Mouse (Mus musculus) liver (tissue): ENCODE measurements at regions not wholly inside any gene's neighbourhood (a gene's known extent, or its start where the extent isn't known, plus 50 kb on each side); places are given as distances from the start of the nearest gene placed in this dataset.

Source experiments
- DNase-seq: peaks from one replicate; pipeline ENCODE4 v3.0.0-alpha.2; 2020; ENCODE audit warnings: mixed read lengths

DNA sequence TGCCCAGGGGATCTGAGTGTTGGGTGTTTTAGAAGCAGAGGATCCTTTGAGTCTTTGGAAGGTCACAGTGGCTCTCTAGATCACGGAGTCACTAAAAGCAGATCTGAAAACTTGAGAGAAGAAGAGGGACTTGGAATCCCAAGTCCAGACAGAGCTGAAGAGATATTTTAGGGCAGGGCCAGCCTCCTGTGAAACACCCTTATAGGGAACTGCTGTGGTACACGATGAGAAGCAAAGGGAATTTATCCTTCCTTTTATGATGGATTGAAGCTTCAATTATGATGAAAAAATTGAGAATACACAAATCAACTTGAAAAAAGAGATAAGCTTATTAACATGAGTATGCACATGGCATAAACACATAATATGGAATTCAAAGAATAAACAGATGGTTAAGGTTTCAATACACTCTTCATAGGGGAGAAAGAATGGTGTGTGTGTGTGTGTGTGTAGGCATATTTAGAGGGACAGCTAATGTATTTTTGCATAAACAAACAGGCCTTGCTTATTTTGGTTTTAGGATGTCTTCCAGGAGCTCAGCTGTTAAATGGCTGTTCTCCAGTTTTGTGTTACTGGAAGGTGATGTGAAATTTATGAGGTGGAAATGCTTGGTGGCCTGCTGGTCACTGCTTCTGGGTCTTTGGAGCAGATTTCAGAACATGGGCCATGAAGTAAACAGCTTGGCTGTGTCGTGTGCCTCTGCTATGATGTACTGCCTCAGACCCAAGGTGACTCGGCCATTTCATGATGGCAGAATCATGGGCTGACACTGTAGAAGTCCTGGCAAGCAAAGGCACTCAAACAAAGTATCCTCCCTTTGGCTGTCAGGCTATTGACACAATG, 190.1 kb downstream of the Phlda1 start:
- no peak for DNase-seq

DNA sequence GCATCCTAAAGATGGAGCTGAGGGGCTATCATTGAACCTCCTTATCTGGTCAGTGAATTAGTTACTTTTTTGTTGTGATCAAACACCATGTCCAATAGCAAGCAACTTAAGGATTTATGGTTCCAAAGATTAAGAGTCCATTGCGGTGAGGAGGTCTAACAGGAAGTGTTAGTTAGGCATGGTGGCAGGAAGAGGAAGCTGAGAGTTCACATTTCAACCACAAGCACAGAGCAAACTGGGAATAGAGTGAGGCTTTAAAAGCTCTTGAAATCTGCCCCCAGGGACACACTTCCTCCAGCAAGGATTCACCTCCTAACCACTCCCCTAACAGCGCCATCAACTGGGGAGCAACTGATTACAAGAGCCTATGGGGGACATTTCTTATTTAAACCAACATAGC, 190.9 kb downstream of the Phlda1 start:
- no peak for DNase-seq

DNA sequence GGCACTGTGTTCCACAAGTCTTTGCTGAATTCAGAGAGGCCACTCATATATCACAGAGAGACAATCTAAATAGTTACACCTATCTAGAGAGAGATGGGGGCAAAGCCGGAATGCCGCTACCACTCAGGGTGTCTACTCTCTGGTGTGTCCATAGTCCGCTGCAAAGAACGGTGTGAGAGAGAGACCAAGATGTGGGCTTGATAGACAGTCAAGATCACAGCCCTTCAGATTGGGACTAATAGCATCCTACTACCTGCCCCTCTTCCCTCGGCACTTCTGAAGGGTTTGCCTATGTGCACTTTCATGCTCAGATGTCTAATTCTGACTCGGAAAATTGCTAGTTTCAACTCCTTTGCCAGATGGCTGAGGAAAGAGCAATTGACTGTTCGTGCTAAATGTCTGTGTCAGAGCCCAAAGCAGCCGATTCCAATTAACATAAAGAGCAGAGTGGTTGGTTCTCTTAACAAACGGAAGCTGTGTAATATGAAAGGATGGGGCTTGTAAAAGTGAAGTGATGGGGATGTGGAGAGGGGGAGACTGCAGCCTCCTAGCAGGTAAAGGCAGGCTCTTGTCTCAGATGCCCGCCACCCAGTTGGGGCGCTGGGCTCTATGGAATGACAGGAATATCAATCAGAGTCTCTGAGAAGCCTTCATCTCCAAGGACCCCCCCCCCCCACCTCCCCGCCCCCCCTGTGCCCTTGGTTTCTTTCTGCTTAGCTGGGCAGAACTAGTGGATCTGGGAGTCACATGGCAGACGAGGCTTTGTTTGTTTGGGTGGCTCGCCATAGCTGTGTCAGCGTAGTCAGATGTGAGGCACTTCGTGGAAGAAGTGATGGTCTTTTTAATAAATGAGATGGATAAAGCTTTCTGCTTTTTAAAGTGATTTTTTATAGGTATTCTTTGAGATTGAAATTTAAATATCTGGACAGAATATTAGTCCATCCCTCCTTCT, 193.7 kb downstream of the Phlda1 start:
- no peak for DNase-seq

DNA sequence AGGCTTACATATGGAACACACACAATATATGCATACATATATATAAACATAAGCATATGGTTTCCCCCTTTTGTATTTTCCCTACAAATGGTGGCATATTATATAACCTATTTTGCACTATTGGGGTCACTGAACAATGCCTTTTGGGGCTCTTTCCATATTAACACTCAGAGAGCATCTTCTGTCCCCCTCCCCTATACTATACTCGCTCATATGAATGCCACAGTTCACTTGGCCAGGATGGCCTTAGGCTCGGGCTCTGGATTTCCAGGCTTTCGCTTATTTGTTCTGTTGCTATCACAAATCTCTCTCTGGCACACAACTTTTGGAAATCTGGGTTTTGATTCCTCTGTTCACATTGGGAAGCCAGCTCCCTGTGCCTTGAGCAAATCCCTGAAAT, 194.5 kb downstream of the Phlda1 start:
- no peak for DNase-seq

DNA sequence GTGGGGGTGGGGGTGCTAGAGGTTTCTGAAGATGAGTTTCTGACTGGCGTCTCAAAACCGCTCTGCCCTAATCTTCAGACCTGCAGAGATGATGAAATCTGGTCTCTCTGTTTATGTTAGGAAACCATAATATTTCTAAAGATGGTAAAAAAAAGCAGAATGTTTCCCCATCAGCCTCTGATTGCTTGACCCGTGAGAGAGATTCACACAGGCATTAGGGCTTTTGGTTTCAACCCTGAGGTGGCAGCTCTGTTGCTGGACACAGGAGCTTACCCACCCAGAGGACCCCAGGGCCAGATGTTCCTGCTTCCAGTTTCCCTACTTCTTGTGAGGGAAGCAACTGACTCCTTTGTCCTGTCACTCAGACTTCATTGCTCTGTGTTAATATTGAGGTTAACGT, 195.1 kb downstream of the Phlda1 start:
- no peak for DNase-seq

DNA sequence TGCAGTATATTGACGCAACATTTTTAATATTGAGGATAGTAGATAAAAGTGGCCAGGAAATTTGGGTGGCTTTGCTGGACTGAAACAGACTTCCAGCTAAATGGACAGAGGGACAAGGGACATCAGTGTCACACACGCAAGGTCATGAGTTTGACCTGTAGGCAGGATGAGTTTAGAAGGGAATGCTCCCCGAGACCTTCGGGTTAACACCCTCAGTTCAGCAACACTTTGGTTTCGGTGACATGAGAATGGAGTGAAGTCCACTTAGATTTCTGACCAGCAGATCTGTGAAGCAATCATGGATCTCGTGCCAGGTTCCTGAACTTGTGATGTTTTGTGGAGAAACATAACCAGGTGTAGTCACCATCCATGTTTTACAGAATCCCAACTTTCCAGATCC, 196.3 kb downstream of the Phlda1 start:
- no peak for DNase-seq

DNA sequence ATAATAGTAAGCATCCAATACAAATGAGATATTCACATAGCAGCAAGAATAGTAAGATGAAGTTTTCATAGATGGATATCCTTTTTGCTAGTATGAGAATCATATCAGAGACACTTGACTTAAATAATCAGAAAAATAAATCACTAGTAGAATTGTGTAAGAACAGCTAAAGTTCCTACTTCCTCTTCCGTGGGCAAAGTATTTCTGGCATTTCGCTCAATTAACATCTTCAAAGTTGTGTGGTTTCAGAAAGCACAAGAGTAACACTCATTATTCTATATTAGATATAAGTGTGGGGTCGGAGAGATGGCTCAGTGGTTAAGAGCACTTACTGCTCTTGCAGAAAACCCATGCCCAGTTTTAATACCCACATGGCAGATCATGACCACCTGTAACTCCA, 197.4 kb downstream of the Phlda1 start:
- no peak for DNase-seq

DNA sequence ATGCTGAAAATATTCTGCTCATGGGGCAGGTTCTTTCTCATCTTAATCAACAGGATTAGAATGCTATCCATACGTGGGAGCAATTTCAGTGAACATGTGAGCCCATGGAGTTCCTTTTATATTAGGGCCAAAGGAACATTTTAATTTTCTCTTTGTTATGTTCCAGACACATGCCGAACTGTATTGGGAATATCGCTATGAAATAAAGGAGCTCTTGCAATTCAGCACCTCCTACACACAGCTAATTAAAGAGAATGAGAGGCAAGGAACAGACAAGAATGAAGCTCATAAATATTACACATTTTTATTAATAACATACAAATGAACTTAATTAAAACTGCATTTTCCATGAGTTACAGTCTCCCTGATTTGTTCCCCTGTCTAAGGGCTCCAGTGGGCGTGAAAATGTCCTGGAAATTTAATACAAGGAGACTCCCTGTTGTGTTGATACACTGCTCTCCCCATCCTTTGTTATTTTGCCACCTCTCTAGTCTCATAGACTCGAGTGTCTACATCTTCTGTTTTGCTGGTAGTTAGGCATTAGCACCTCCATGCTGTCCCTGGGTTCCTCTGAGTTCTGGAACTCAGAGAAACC, 205.5 kb downstream of the Phlda1 start:
- no peak for DNase-seq

DNA sequence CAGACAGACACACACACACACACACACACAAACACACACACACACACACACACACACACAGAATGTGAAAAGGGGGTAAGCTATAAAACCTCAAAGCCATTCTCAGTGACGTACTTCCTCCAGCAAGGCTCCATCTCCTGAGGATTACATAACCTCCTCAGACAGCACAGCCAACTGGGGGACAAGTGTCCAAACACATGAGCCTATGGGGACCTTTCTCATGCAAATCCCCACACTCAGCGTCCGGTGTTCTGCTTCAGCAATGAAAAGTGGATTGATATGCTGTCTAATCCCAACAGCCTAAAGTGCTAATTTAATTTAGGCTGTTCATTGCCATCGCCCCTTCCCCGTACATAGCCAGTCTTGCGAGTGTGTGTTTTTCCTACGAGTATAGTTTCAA, 206.9 kb downstream of the Phlda1 start:
- DNase-seq = no peak

DNA sequence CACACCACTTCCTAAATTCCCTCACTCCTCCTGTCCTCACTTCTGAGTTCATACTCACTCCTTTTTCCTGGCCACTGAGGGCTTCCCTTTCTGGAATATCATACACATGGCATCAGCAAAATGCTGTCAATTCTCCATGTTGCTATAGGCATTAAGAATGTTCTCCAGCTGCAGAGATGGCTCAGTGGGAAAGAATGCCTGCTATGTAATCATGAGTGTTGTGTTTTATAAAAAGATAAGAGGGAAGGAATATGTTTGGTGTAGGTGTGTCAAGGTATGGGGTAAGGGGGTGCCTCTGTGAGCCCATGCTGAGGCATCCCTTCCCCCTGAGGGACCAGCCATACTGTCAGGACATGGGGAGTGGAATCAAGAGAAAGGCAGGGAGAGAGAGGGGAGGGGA, 207.6 kb downstream of the Phlda1 start:
- DNase-seq = no peak

DNA sequence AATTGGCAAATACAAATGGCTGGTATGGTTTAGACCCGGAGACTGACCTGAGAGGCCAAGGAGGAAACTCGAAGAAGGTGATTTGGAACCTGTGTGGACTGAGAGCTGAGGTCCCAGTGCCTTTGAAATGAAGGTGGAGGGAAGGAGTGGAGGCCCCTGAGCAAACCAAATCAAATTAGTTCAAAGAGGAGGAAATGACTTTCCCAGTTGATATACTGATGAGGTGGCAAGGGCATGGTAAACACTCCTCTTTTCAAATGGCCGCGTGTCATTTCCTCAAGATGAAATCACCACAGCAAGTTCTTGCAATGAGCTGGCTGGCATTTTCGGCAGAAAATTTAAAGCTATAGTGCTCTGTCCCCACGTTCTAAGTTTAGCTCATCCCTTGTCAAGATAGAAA, 209.1 kb downstream of the Phlda1 start:
- DNase-seq = no peak

DNA sequence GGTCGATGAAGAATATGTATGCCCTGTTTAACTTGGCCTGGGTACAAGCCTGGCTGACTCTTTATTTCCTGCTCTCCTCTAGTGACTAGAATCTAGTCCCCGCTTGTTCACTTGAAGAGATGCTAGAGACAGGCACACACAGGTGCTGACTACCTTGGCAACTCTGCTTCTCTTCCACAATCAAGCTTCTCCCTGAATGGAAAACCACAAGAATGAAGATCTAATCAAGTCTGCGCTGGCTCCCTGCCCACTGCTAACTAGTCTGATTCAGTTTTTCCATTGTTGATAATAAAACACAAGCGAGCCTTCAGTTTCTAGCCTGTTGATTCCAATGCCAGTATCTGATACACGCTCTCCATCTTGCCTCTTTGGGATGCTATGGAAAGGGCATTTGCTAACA, 213.5 kb downstream of the Phlda1 start:
- no peak for DNase-seq

DNA sequence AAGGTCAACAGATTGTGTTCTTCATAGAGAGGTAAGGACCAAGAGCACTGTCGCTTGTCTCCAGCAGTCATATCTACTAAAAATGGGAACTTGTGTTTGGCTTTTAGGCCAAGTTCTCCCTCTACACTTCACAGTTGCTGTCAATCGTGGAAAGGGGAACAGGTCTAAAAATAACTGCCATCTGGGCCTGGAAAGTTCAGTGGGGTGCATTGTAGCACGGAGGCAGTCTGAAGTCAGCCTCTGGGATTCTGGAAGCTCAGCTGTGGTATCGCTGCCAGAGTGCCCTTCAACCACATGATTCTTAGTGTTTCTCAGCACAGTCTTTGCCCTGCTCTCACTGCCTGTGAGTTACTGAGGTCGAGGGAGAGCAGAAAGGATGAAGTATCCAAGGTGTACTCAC, 215.0 kb downstream of the Phlda1 start:
- DNase-seq = no peak

DNA sequence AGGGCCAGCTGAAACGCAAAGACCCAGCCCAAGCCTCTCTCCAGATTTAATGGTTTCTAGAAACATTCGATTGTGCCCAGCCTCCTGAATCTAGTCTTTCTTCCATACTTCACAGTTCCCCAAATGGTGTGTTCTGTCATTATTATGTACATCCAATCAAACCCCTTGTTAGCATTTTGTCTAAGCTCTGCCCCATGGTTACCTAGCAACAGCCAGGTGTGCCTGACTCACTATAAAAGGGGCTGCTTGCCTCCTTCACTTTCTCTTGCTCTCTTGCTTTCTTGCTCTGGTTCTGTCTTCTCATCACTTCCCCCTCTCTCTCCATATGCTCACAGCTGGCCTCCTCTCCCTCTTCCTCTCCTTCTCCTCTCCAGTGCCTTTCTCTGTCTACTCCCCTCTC, 217.8 kb downstream of the Phlda1 start:
- DNase-seq = no peak

DNA sequence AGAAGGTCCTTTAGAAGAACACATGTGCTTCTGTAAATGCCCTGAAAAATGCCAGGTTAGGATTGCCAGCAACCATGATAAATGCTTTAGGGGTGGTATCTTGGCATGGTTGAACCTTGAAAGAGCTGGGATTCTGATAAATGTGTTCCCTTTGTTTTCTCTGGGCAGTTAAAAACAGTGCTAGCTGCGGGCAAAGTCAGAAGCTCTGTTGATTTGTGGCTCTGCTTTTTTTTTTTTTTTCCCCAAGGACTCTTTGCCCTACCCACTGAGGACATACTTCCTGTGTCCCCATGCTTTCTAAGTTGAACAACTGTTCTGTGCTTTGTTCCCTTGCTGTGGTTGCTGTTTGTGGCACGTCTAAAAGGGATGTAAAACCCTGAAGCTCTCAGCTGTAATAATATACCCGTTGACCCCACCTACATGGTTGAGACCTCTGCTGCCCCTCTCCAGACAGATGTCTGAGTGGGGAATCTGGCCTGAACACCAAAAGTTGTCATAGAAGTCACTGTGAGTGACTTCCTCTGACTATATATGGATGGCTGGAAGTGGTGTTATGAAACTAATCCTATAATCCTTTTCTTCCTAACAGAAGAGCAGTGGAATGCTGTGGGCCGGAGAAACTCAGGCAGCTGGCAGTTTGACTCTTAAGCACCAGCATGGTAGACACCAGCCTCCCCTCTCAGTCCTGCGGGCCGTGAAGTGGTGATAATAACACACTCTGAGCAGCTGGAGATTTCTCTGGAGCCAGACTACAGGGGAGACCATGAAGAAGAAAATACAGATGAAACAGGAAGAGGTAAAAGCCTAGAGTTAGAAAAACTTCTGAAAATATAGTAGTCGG, 218.7 kb downstream of the Phlda1 start:
- DNase-seq = no peak

DNA sequence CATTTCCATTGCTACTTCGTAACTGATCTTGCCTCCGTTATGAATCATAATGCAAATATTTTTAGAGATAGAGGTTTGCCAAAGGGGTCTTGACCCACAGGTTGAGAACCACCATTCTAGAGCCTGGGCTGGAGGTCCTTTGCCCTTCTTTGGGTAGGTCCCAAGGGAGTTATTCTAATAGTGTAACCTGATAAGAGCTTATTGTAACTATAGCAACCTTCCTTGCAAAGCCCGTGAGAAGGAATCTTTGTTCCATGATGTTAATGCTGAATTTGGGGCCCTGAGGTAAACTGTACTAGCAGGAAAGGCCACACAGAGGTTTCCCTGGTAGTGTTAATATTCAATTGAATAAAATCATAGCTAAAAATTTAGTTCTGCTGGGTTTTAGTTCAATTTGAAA, 229.9 kb downstream of the Phlda1 start:
- DNase-seq = no peak

DNA sequence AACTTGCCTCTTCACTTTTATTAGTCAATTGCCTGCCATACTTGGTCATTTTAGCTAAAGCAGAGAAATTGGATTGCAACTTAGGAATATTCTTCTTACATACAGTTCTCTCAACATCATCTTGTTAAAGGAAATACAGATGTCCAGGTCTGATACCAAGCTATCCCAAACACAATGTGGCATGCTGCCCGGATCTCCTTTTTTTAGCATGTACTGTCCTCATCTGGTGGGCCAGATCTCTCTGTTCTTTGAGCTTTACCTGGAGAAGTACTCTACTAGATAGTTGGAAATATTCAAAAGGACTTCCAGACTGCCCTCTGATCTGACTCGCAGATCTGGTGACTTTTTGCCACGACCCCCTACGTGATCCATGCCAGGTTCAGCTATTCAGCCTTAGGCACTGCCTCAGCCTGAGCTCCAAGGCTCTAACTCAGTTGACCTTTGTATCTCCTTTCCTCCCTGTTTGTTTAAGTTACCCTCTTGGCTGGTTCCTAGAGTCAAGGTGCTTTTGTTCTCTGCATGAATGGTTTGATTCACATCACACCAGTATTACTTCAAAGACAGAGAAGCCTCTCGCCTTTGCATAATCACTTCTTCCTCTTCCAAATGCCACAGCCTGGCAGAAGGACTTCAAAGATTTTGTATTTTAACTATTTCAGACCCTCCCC, 232.9 kb upstream of the Krr1 start:
- DNase-seq = no peak

DNA sequence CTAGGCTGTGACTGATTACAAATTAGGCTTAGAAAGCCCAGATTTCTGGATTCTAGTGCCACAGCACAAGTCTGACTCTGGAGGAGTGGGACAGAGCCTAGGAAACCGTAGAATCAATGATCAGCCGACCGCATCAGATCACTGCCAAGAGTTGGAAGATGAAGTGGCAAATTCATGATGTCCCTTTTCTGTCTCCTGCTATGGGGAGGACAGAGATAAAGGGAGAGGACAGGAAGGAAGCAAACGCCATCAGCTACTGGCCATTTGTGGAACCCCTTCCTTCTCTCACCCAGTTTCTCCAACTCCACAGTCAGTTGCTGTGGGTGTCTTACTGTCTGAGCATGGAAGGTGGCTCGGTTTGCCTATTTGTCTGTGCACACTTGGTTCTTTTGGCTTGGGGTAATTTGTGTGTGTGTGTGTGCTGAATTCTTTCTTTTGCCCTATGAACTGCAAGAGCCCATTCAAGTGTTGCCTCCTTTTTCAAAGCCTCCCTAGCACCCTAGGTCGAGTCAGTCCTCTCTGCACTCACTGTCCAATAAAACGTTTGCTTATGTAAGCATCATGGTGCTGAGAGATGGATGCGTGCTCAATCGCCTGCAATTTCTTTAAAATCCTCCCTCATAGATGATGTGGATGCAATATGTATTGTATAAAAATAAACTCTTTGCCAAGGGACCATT, 231.7 kb upstream of the Krr1 start:
- DNase-seq = no peak

DNA sequence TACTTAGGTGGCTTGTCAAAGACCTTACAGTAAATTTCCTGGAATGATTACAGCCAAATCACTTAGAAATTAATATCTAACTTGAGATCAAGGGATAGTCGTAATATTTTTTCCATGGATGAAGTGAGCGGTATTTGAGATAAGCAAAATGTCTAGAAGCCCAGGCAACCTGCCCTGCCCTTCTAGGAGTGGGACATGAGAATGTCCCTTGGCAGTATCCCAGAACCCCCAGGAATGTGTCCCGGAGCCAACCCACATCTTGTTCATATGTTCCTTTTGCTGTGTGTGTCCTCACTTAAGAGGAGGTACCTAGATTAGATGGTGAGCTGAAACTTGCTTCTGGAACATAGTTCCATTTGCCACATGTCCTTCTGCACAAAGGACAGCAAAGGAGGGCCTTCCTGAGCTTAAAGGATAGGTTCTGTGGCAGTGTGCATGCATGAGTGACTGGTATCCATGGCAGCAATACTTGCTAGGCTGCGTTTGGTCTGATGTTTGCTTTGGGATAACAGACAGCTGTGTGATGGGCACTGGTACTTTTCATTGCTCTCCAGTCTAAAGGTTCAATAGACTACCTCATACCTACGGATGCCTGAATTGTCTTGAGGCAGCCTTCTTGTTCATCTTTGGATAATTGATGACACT, 231.0 kb upstream of the Krr1 start:
- no peak for DNase-seq

DNA sequence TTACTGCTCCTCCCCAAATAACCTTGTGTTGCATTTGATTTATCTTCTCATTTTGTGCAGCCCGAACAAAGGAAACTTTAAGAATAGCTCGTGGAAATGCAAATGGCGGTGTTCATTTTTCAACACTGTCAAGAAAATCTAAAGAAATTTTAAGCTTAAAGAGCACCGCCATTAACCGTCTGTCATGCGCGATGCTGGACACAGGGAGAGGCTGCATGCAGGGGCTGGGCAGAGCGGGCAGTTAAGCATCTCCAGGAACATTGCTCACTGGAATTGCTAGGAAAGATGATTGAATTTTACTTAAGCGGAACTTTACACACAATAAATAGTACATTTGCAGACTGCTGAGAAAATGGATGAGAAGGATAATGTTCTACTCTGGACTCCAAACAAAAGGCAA, 229.2 kb upstream of the Krr1 start:
- no peak for DNase-seq

DNA sequence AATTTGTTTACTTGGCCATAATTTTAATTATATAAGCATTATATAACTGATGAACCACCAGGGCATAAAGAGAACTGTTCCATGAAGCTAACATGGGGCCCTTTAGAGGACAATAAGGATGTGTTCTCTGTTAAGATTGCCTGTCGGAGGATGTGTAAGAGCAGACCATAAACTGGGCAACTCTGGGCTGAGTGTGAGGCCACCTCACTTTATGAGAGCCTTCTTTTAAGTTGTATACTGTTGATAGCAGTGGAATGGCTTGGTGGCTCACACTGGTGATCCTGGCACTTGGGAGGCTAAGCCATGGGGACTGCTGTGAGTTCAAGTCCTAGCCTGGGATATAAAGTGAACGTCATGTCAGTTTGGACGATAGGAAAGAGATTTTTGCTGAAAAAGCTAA, 227.3 kb upstream of the Krr1 start:
- no peak for DNase-seq
